Mouse (Mus musculus) limb, embryonic 10.5 days (tissue): ENCODE data around the gene Myrip. TPM values are rescaled to one million over a fixed set of nuclear protein-coding genes. Genes with fewer than 3 reads are reported as not detected.
"Not testable (repeated sequence)": the region's sequence is repeated elsewhere in the genome, so short reads cannot be mapped to it uniquely, and the experiment has no call there.

Experiments
- DNase-seq: peaks from one replicate; pipeline ENCODE4 v3.0.0-alpha.2; 2017; ENCODE audit warnings: low spot score
- H3K27ac ChIP-seq: fragments of 300-500 bp; sonication (generic); 2 replicates; pipeline ENCODE4 v1.5.1; 2016; ENCODE audit warnings: mild to moderate bottlenecking
- H3K27me3 ChIP-seq: fragments of 300-500 bp; sonication (generic); 2 replicates; pipeline ENCODE4 v1.6.1; 2016; ENCODE audit warnings: low read depth, mild to moderate bottlenecking; ENCODE audit not compliant: poor library complexity, severe bottlenecking
- H3K36me3 ChIP-seq: fragments of 300-500 bp; sonication (generic); 2 replicates; pipeline ENCODE4 v1.6.1; 2016; ENCODE audit warnings: mild to moderate bottlenecking, moderate library complexity
- H3K4me1 ChIP-seq: fragments of 300-500 bp; sonication (generic); 2 replicates; pipeline ENCODE4 v1.6.1; 2016
- H3K4me3 ChIP-seq: fragments of 300-500 bp; sonication (generic); 2 replicates; pipeline ENCODE4 v1.5.1; 2016; ENCODE audit warnings: mild to moderate bottlenecking, moderate library complexity
- H3K9me3 ChIP-seq: fragments of 300-500 bp; sonication (generic); replicated peaks from 2 replicates; pipeline ENCODE4 v1.6.1; 2016; ENCODE audit warnings: mild to moderate bottlenecking
- WGBS: fragments of 180-500 bp; shearing (Covaris S2); methylation state at CpG from one replicate; pipeline ENCODE4 v1.1.7; 2016; 5-methylcytosine and 5-hydroxymethylcytosine counted together
- polyA plus RNA-seq: library from polyadenylated mRNA; unstranded; fragments of >200 nt; fragmentation: Nextera tagmentation; extraction: Ambion mirVana; gene quantifications from 2 replicates; pipeline ENCODE4 v1.2.1, GENCODE M21; 2016

Myrip gene
- polyA plus RNA-seq = 0.31 TPM in 1 of 2 replicates, not detected in the other

DNA sequence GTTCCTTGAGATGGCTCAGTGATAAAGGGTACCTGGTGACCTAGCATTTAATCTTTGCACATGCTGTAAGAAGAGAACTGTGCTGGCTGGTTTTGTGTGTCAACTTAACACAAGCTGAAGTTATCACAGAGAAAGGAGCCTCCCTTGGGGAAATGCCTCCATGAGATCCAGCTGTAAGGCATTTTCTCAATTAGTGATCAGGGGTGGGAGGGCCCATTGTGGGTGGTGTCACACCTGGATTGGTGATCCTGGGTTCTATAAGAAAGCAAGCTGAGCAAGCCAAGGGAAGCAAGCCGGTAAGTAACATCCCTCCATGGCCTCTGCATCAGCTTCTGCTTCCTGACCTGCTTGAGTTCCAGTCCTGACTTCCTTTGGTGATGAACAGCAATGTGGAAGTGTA, at the start of gene Myrip:
Myrip (plus strand) TSS at position 301 of the 400 bp plus-strand sequence.
- DNase-seq, H3K4me3 ChIP-seq, H3K36me3 ChIP-seq, H3K9me3 ChIP-seq, H3K27ac ChIP-seq: not testable (repeated sequence)
- Histone ChIP-seq H3K27me3 (peaks cover 48% of the 10 kb centered on the region), H3K4me1 (peaks cover 16% of the 10 kb centered on the region)
- 95% methylated on average over 1 of the region's 1 CpGs for WGBS

DNA sequence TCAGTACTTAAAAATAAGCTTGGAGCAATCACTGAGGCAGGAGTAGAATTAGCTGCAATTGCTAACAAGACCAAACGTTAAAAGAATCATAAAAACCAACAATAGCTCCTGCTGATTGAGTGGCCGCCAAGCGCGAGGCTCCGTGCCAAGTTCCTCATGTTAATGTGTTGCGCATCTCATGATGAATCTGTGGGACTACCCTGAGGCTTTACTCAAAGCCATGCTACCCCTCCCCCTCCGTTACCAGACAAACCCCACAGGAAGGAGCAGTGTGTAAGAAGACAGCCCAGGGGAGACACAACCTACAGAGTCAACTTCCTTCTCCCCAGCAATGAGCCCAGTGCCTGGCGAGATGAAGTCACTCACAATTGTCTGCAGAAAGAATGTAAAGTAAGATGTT, 41.5 kb upstream of the Myrip start:
- H3K9me3 ChIP-seq = no peaks in the 10 kb centered on the region
- H3K4me1 ChIP-seq = peaks cover 12% of the 10 kb centered on the region; the same call in 1 of the 2 replicates
- H3K4me3 ChIP-seq = no peak overlapping the region
- no peak overlapping the region for H3K27ac ChIP-seq
- no peaks in the 10 kb centered on the region for H3K27me3 ChIP-seq
- H3K36me3 ChIP-seq = no peaks in the 10 kb centered on the region
- DNase-seq = no peak
- WGBS = 86% methylated on average over 8 of the region's 8 CpGs

DNA sequence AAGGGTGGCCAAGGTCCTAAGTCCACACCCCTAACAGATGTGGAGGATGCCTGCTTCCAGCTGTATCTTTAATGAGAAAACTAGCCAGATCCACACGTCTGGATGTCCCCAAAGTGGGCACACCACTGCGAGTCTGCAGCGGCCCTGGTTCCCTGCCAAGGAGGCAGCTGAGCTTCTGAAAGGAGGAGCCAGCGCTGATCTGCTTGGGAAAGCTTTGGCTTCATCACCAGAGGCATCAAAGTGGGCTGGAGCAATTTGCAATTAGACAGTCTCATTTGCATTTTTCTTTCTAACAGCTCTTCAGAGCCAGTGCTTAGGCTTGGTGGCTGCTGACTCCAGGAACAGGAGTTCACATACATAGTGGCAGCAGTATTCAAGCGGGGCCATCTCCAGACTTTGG, 37.3 kb upstream of the Myrip start:
- WGBS = 62% methylated on average over 5 of the region's 5 CpGs

DNA sequence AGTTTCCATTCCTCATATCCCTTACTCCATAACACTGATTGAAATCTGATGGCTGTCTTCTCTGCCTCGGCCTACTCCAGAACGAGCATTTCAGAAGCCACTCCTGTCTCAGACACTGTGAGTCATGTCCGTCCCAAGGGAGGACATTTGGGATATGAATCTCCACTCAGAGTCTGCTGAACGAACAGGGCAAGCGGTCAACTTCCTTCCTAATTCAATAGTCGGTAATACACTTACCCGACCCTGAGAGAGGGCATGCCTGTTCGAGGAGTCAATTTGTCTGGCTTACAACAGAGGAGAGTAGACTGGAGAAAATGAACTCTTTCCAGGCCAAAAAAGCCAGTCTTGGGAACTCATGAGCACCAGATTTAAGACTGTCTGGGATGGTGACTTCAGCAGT, 28.2 kb upstream of the Myrip start:
- Histone ChIP-seq H3K9me3 (no peaks in the 10 kb centered on the region), H3K27ac (no peak overlapping the region), H3K4me1 (no peaks in the 10 kb centered on the region), H3K36me3 (no peaks in the 10 kb centered on the region), H3K4me3 (no peak overlapping the region), H3K27me3 (no peaks in the 10 kb centered on the region)
- WGBS = 81% methylated on average over 8 of the region's 8 CpGs
- DNase-seq = no peak

More for the DNA sequence above, 37.3 kb upstream of the Myrip start:
- Histone ChIP-seq H3K27me3 (no peaks in the 10 kb centered on the region), H3K9me3 (no peaks in the 10 kb centered on the region), H3K4me1 (peaks cover 12% of the 10 kb centered on the region; the same call in 1 of the 2 replicates), H3K4me3 (no peak overlapping the region), H3K27ac (no peak overlapping the region), H3K36me3 (no peaks in the 10 kb centered on the region)
- no peak for DNase-seq

DNA sequence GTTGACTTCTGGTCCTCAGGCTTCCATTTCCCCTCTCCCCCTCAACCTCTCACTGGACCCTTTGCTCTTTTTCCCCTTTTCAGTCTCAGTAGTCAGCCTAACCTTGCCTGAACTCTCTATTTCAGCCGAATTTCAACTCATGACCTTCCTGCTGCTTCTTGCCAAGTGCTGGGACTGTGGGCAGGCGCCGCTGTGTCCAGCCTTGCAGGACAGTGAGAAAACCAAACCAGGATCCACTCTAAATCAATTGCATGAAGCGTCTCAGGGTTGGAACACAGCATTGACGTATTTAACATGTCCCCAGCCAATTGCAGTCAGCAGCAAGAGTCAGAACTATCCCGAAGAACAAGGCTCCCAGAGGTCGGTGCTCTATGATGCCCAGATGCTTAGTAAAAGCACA, 26.1 kb upstream of the Myrip start:
- Histone ChIP-seq H3K9me3 (no peaks in the 10 kb centered on the region), H3K4me1 (no peaks in the 10 kb centered on the region), H3K4me3 (no peak overlapping the region), H3K36me3 (no peaks in the 10 kb centered on the region), H3K27me3 (no peaks in the 10 kb centered on the region), H3K27ac (no peak overlapping the region)
- WGBS = 84% methylated on average over 7 of the region's 7 CpGs
- DNase-seq = no peak

DNA sequence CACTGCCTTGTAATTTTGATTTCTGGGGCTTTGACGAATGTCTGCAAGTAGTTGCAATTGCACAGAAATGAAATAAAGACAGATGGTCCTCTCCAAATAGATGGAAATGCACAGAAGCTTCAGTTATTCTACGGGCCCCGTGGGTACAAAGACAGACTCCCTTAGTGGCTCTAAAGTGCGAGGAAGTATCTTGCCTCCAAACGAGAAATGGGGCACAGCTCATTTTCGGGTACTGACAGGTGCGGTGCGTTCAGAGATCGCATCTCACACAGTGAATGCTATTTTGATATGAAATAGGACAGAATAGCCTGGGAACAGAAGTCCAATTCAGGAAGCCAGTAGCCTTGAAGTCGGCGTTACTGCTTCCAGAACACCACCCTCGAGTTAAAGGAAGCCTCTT, 20.2 kb upstream of the Myrip start:
- Histone ChIP-seq H3K27me3 (no peaks in the 10 kb centered on the region), H3K36me3 (no peaks in the 10 kb centered on the region), H3K27ac (no peak overlapping the region), H3K4me1 (no peaks in the 10 kb centered on the region), H3K4me3 (no peak overlapping the region), H3K9me3 (no peaks in the 10 kb centered on the region)
- no peak for DNase-seq
- WGBS = 89% methylated on average over 12 of the region's 12 CpGs

DNA sequence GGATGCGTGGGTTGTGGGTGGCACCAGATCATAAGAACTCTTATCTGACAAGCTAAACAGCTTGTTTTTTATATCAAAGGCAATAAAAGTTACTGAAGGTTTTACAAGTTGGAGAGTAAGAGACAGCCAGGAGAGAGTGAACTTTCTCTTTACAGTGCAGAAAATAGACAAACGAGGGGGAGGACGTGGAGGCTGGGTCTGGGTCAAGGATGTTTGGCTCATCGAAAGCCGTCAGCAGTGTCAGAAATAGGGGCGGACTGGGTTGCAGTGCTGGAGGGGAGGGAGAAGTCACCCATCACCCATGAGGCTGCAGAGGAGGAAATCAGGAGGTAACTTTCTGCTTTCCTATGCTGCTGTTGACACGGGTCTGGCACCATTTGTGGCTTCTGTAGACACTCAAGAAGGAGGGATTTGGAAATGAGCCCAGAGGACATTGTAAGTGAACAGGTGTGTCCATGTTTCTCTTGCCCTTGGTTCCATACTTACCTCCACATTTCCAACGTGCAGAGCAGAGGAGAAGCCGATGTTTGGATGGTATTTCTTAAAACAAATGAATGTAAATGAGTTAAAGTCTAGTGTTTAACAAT, 18.8 kb upstream of the Myrip start:
- Histone ChIP-seq H3K27me3 (no peaks in the 10 kb centered on the region), H3K4me3 (no peak overlapping the region), H3K9me3 (no peaks in the 10 kb centered on the region), H3K27ac (no peak overlapping the region), H3K36me3 (no peaks in the 10 kb centered on the region), H3K4me1 (no peaks in the 10 kb centered on the region)
- no peak for DNase-seq
- 82% methylated on average over 9 of the region's 9 CpGs for WGBS

DNA sequence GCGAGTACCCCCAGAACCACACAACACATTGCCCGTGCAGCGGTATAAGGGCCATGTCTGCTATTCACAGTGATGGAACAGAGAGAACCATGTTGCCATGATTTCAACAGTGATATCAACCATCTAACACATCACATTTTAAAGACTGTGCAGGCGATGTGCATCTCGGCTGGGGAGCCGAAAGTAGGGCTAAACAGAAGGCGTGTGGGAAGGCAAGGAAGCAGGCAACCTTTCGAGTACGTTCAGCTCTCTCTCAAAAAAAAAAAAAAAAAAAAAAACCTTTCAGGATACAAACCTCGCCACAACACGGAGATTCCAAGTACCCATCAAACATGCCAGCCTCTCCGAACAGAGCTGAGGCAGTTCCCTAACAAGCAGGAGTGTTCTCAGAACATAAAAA, 17.8 kb upstream of the Myrip start:
- no peak for DNase-seq
- Histone ChIP-seq H3K4me3 (no peak overlapping the region), H3K27me3 (no peaks in the 10 kb centered on the region), H3K9me3 (no peaks in the 10 kb centered on the region), H3K36me3 (no peaks in the 10 kb centered on the region), H3K27ac (no peak overlapping the region), H3K4me1 (no peaks in the 10 kb centered on the region)
- 91% methylated on average over 12 of the region's 12 CpGs for WGBS

DNA sequence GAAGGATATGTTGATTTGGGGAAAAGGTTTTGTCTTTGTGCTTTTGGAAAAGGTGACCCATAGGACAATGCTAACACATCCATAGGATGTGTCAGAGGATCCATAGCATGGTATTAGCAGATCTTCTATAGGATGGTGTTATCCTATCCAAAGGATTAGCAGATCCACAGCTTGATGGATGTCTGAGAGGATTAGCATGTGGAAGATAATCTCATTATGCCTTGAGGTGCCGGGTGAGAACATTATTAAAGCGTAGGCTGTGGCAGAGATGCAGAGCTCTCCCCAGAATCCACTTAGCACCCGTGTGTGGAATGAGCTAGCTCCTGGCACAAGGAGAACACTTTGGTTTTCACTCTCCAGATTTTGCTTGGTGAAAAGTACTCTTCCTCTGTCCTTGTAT, 13.3 kb upstream of the Myrip start:
- 54% methylated on average over 3 of the region's 3 CpGs for WGBS
- H3K36me3 ChIP-seq = no peaks in the 10 kb centered on the region
- no peak for DNase-seq

DNA sequence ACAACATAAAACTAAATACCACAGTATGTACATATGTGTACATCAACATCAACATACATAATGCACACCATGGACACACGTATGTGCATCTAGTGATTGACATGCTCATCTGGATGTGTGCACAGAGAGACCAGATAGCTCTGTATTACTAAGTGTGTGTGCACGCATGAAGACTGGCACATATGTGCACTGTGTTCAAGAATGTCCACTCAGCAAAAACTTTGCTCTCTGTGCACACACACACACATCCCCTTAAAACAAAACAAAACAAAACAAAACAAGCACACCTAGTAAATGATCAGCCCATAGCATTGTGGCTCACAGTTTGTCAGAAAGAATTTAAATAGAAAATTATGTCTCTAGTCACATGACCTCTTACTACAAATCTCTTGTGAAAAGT, 10.9 kb upstream of the Myrip start:
- Histone ChIP-seq H3K4me3 (no peak overlapping the region), H3K27ac (no peak overlapping the region), H3K4me1 (no peaks in the 10 kb centered on the region), H3K27me3 (no peaks in the 10 kb centered on the region), H3K36me3 (no peaks in the 10 kb centered on the region), H3K9me3 (no peaks in the 10 kb centered on the region)
- 89% methylated on average over 2 of the region's 2 CpGs for WGBS
- DNase-seq = no peak

More for the DNA sequence above, 13.3 kb upstream of the Myrip start:
- no peak overlapping the region for H3K4me3 ChIP-seq
- H3K9me3 ChIP-seq = no peaks in the 10 kb centered on the region
- H3K27me3 ChIP-seq = no peaks in the 10 kb centered on the region
- no peak overlapping the region for H3K27ac ChIP-seq
- H3K4me1 ChIP-seq = no peaks in the 10 kb centered on the region

DNA sequence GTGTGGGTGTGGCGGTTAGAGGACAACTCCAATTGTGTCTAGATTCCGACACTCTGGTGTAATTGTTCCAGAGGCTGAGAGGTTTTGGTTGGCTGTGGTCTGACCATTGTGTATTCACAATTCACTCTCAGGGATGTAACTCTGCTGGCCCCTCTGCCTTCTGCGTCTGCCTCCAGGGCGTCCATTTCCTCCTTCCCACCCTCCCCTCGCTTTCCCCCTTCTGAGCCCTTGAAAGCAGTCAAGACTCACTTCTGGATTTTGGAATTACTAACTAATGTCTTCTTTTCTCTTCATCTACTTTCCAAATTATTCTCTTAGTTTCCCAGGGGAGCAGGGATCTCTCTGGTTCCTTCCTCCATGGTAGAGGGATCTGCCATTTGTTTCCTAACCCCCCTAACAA, 8.8 kb upstream of the Myrip start:
- Histone ChIP-seq H3K36me3 (no peaks in the 10 kb centered on the region), H3K4me1 (no peaks in the 10 kb centered on the region), H3K27me3 (no peaks in the 10 kb centered on the region), H3K27ac (no peak overlapping the region), H3K9me3 (no peaks in the 10 kb centered on the region), H3K4me3 (no peak overlapping the region)
- DNase-seq = no peak
- 84% methylated on average over 5 of the region's 5 CpGs for WGBS

DNA sequence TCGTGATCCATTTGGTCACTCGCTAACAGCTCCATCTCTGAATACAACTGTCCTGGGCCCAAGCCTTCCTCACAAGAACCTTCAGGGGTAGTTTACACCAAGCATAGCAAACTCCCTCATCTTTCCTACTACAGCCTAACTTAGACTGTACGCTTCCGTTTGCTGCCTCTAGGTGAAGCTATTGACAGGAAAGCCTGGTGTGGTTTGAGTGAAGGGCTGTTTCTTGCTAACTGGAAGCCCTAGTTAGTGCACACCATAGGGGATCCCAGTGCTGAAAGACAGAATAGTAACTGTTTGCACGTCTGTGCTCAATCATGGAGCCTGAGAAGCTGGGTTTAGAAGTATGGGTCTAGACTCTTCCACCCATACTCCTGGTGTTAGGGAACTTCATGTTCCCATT, 5.8 kb upstream of the Myrip start:
- WGBS = 86% methylated on average over 5 of the region's 5 CpGs
- Histone ChIP-seq H3K4me1 (no peaks in the 10 kb centered on the region), H3K27ac (no peak overlapping the region), H3K4me3 (no peak overlapping the region), H3K9me3 (no peaks in the 10 kb centered on the region), H3K36me3 (no peaks in the 10 kb centered on the region), H3K27me3 (no peaks in the 10 kb centered on the region)
- no peak for DNase-seq

DNA sequence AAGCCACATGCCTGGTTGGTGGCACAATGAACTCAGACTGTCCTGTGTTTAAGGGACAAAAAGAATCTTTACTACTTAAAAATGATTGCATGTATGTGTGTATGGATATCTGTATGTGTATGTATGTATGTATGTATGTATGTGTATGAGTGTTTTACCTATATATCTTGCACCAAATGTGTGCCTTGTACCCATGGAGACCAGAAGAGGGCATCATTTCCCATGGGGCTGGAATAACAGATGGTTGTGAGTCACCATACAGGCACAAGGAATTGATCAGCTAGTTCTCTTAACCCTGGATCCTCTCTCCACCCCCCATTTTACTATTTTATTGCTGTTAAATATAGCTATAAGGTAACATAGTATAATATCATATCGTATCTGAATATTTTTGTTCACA, 4.4 kb upstream of the Myrip start:
- Histone ChIP-seq H3K27ac (no peak overlapping the region), H3K4me3 (no peak overlapping the region), H3K27me3 (peaks cover 5% of the 10 kb centered on the region), H3K4me1 (no peaks in the 10 kb centered on the region), H3K36me3 (no peaks in the 10 kb centered on the region), H3K9me3 (no peaks in the 10 kb centered on the region)
- no peak for DNase-seq
- 93% methylated on average over 1 of the region's 1 CpGs for WGBS

DNA sequence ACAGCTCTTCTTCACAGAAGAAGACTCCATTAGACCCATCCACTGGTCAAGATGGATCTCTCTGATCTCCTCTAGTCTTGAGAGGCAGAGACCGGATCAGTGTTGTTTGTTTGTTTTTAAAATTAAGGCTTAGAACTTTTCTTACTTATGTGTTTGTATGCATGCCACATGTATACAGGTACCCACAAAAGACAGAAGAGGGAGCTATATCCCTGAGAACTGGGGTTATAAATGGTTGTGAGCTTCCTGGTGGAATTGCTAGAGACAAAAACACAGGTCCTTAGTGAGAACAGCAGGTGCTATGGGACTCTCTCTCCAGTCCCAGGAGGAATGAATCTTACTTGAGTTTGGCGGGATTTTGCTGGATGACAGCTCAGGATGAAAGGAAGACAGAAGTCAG, 1.9 kb upstream of the Myrip start:
- no peak for DNase-seq
- H3K4me3 ChIP-seq = no peak overlapping the region
- no peak overlapping the region for H3K27ac ChIP-seq
- H3K36me3 ChIP-seq = no peaks in the 10 kb centered on the region
- WGBS = 64% methylated on average over 2 of the region's 2 CpGs
- H3K4me1 ChIP-seq = peaks cover 12% of the 10 kb centered on the region
- peaks cover 5% of the 10 kb centered on the region; the same call in 1 of the 2 replicates for H3K9me3 ChIP-seq
- H3K27me3 ChIP-seq = peaks cover 30% of the 10 kb centered on the region
